Mouse (Mus musculus): ENCODE data around the gene Slc1a3. TPM values are rescaled to one million over a fixed set of nuclear protein-coding genes. Genes with fewer than 3 reads are reported as not detected.
A peak's percentile ranks its signal among the peaks of the same experiment; 100 is the strongest.

The Slc1a3 gene
- total RNA-seq (2021) = 10 to 100 TPM; 17.7 to 32.8 TPM
- long read RNA-seq, experiment 1, full-length matches to known transcripts = 27 of 30 reads
- long read RNA-seq, experiment 1, partial matches to known transcripts = 1 of 30 reads
- long read RNA-seq, experiment 1, other reads (novel, unspliced or antisense) = 2 of 30 reads
- long read RNA-seq, experiment 2, full-length matches to known transcripts = 23 of 32 reads
- long read RNA-seq, experiment 2, partial matches to known transcripts = 3 of 32 reads
- long read RNA-seq, experiment 2, other reads (novel, unspliced or antisense) = 6 of 32 reads

DNA sequence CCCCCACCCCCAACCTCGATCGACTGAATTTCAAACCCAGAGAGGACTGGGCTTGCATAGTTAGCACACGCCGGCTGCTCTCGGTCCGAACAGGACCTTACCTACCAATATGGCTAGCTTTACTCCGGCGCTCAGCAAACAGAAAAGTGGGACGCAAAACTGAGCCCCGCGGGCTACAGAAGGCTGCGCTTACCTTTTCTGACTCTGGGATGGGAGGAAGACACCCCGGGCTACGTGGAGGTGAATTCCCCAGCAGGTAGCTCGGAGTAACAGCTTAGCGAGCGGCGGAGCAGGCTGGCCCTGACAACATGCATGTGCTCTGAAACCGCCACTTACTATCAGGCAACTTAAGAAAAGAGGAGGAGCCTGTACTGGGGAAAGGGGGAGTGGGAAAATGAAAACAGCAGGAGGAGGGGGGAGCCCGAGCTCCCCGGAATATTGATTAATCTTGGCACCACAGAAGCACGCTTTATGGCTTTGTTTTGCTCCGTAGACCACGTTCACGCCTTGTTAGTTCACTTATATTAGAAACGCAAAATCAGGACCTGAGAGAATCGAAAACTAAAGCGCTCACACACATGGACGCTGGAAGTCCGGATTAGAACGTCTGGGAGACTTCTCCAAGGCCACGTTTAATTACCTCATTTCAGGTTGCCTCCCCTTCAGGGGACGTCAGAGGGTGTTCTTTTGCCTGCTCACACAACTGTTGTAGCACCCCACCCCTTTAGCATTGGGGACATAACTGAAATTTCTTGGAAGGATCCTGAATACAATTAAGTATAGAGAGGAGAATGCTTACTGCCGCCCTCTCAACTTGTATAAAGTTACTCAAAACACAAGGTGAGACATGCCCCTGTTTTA lies at the start of gene Slc1a3:
TSS of gene Slc1a3 (minus strand) at position 619 of the 861 bp plus-strand sequence.
- peak; percentile 23 to 31 for DNase-seq (ENCODE audit: low spot score in 2 of 2)

DNA sequence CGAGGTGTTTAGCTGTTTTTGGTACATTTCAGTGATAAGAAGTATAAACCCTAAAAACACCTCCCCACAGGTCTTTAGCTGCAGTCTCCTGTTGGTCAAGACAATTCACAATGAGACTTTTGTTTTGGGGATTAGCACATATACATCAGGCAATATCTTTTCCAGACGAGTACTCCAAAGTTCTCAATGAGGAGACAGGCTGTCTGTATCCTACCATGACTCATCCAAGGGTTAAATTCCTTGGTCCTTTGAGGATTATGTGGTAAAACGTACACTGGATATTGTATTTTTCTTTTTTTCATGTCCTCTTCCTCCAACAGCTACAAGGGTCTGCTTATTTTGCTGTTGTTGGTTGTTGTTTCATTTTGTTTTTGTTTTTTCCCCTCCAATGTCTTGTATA lies 48.5 kb upstream of the Slc1a3 start:
- no peak for DNase-seq (ENCODE audit: low spot score in 2 of 2)

DNA sequence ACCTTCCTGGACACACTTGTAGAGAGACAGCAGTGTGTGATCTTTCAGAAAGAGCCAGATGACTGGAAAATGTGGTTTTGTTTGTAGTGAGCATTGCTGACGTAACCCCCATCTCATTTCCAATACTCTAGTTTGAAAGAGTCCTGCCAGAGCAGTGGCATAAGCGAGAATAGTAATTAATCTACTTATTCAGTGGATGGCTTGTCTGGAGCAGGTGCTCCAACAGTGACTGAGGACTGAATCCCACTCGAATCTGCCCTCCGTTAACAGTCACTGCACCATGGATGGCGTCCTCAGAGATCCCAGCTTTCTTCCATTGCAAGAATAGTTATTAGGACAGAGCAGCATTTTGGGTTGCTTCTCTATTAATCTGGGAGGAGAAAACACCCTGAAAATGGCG lies 45.9 kb upstream of the Slc1a3 start:
- no peak for DNase-seq (ENCODE audit: low spot score in 2 of 2)

DNA sequence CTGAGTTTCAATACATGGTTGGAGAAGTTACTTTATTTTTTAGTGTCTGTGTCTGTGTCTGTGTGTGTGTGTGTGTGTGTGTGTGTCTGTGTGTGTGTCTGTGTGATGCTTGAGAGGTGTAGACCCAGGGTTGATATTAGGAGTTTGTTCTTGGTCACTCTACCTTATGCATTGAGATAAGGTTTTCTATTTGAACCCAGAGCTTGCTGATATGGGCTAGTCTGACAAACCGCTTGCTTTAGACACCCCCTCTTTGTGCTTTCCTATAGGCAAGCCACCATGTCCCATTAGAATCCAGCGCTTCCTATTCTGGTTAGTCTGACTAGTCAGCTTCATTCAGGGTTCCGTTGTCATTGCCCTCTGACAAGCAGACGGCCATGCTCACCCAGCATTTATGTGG lies 39.2 kb upstream of the Slc1a3 start:
- DNase-seq (ENCODE audit: low spot score in 2 of 2) = no peak

DNA sequence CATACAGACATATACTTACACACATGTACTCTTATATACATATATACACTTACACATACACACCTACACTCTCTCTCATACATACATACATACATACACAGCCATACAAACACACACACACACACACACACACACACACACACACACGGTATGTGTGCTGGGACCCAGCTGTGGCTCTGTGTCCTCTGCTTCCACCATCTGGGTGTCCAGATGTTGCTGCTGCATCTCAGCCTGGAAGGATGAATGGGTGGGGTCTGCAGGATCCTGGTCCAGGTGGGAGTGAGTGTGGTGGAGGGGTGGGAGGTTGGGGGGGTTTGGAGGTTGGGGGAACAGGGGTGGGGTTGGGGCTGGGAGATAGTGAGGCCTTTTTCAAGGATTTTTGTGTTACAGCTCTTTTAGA lies 38.2 kb upstream of the Slc1a3 start:
- no peak for DNase-seq (ENCODE audit: low spot score in 2 of 2)

DNA sequence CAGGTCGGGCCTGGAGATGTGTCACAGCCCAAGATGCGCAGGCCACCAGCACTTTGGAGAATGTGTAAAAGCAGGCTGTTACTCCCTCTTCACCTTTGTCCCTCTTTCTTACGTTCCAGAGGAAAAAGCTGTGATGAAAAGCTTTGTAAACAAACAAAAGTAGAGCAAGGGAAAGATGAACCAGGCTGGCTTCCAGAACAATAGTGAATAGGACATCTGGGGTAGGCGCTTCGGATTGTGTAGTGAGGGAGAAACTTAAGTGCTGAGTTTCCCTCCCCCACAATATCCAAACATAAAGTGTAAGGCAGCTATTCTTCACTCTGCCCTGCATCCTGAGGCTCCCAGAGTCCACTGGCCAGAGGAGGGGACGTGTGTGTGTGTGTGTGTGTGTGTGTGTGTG lies 31.0 kb upstream of the Slc1a3 start:
- DNase-seq (ENCODE audit: low spot score in 2 of 2) = no peak

DNA sequence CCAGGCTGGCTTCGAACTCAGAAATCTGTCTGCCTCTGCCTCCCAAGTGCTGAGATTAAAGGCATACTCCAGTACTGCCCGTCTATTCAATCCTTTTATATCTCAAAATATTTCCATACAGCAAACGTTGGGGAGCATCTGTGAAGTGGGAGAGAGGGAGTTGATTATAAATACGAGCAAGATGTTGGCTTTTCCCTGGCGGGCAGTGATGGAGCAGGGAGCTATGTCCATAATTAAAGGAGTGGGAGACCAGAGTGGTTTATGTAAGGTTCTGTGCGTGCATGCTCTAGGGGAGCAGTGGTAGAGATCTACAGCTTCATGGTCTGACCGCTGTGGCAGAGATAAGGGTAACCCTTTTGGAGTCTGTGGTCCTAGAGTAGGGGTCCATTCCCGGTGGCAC lies 30.2 kb upstream of the Slc1a3 start:
- no peak for DNase-seq (ENCODE audit: low spot score in 2 of 2)

DNA sequence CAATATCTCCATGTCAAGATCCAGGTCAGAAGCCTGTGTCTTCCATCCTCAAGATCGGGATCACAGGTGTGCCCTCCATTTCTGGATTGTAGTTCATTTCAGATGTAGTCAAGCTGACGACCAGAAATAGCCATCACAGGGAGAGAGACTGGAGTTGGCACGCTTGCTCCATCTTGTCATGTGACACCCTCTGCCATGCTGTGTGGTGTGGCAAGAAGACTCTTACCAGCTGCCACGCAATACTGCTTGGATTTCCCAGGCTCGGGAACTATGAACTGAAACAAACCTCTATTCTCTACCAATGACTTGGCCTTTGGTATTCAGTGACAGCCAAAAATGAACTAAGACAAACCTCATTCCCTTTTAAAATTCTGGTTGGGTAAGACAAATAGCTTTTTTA lies 27.6 kb upstream of the Slc1a3 start:
- no peak for DNase-seq (ENCODE audit: low spot score in 2 of 2)

DNA sequence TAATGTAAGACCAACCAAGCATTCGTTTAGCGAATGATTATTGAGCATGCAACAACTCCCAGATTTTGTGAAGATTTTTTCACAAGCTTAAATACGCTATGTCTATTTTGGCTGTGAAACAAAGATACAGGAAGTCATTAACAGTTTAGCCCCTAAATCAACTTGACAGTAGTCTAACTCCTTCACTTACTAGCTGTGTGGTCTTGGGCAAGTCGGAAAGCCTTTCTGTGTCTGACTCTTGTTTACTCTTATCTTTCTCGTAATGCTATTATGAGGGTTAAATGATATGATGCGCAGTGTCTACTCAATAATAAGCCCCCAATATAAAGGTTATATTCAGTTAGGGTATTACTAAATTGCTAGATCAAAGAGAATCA lies 23.8 kb upstream of the Slc1a3 start:
- DNase-seq (ENCODE audit: low spot score in 2 of 2) = no peak

DNA sequence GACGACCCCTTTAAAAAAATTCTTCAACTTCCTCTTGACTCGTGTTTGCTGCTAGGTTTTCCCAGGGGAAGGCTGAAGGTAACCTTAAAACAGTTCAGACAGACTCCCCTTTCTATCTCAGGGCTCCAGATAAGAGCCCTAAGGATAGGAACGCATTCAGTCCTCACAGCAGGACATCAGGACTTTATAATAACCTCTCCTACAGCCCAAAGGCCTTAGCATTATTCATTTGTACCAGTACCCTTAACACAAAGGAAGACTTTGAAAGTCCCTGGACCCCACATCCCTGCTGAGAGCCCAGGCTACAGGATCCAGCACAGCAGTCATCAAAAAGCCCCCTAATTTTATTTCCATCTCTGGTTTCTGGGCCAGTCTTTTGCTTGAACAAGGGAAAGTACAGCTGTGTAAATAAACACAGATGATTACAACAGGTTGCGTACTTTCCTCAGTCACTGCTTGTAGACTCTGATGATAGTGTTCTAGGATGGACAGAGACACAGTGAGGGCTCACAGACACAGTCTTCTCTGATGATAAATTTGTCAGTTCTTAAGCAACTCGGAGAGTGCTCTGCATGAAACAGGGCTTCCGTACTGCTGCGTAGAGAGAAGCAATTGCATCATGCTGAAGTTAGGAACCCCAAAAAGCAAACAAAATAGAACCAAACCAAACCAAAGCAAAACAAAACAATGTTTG lies 23.3 kb upstream of the Slc1a3 start:
- DNase-seq (ENCODE audit: low spot score in 2 of 2) = no peak

DNA sequence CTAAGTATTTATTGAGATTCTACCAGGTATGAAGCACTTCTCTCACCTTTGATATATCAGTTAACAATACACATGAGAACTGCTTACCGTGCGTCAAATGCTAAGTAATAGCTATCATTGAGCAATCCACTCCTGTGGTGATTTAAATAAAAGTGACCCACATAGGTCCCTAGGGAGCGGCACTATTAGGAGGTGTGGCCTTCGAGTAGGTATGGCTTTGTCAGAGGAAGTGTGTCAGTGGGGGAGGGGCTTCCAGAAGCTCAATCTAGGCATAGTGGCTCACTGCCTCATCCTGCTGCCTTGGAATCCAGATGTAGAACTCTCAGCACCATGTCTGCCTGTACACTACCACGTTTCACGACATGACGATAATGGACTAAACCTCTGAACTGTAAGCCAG lies 18.3 kb upstream of the Slc1a3 start:
- DNase-seq (ENCODE audit: low spot score in 2 of 2) = no peak

DNA sequence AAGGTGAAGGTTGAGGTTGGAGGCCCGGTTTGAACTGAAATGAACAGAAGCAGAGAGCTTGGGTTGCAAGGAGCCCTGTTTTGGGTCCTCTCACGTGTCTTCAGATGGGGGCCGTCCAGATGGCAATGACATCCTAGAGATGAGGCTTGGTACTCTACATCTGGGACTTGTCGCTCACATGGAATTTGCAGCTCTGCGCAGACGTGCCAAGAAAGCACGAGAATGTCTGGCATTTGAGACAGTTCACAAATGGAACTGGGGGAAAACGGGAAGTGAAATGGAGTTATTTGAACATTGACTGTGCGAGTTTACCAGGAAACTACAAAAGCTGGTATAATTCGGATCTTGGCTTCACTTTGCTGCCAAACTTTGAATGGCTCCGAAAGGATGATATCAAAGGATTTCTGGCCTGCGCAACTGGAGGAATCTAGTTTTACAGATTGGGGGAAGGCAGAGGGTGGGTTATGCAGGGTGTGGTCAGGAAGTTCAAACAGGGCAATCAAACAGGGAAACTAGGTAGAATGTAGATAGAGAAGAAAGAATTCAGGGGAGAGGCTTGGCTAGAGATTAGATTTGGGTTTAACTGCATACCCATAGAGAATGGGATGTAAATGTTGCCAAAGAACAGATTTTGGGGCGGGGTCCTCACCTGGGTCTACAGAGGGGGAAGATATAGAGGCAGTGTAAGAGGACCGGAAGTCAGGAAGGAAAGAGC lies 12.0 kb upstream of the Slc1a3 start:
- no peak for DNase-seq (ENCODE audit: low spot score in 2 of 2)

DNA sequence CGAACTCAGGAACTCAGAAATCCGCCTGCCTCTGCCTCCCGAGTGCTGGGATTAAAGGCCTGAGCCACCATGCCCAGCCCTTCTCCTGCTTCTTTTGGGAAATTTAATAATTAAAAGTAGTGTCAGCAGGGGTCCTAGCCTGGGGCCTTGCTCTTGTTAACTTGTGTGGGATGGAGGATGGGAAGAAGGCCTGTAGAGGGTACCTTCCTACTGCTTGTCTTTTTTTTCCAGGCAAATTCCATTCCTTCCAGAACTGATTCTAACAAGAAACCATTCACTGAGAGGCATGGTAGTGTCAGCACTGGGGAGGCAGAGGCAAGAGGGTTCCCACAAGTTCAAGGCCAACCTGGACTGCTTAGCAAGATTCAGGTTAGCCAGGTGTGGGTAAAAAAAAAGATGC lies 11.2 kb upstream of the Slc1a3 start:
- DNase-seq (ENCODE audit: low spot score in 2 of 2) = no peak

DNA sequence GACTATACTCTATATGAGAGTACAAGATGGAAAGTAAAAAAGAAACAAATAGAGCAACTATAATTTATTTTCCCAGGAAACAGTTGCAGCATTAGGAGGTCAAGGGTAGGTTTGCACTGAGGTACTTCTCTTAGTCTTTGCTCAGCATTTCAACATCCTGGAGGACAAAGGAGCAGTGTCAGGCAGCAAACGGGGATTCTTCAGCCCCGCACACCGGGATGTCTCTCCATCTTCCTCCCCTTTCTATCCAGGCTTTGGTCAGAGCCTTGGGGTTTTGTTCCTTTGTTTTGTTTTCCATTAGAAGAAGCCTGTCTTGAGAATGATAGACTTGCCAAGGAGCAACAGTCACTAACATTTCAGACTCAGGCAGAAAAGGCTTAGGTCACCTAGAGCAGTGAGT lies 10.4 kb upstream of the Slc1a3 start:
- no peak for DNase-seq (ENCODE audit: low spot score in 2 of 2)

DNA sequence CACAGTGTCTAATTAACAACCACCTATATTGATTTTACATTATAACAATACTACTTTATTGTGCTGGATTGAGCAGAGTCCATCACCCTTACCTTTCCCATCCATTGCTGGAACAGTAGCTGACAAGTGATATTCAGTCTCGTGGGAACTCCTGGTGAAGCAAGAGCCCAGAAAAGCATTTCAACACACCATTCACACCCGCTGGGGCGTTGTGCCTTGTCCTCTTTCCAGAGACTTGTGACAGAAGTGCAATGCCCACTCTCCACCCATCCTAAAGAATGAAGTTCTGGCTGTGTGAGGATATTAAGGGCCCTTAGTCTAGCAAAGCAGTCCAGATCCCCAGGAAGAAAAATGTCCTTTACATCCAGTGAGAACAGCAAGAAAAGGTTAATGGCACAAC lies 7.9 kb upstream of the Slc1a3 start:
- no peak for DNase-seq (ENCODE audit: low spot score in 2 of 2)

DNA sequence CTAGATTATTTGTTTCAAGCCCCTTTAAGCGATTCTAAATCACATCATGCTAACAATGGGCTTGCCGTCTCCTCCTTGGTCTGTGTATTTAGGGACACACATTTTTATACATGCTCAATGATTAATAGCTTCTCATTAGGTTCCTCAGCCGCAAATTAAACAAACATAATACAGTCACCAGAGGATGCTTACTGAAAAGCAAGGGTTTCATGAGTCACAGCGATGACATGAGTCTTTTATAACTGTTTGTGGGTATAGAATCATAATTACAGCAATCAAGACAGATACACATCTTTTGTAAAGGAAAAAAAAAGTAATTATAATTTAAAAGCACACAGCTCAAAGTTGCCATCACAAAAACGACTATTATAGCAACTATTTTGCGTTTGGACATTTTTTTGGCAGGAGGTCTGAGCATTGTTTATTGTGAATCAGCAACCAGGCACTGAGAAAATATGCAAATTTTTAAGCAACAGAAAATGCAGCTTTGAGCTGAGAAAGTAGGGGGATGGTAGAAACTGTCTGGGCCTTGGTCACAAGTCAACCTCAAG lies 6.5 kb upstream of the Slc1a3 start:
- no peak for DNase-seq (ENCODE audit: low spot score in 2 of 2)

DNA sequence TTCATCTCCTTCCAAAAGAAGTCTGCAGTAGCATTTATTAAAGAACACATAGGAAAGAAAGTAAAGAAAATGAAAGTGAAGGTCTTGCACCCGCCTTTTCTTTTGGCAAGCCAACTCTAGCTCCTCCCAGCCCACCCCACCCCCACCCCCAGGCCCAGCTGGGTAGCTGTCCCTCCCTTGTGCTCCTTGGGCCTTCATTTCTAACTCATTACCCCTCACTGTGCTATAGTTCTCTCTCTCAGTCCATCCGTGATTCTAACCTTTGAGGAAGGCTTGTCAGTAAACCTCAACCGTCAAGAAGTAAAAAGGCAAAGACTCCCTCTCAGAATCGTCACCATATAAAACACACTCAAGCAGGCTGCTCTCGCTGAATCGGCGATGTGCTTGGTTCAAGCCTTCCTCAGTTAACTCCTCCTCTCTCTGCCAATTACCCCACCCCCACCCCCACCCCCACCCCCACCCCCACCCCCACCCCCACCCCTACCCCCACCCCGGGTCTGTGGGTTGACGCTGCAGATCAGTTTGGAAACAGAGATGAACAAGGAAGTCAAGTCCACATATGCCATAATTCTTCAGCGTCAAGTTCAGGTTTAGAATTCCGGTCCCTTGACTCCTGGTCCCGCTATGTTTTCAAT lies 5.9 kb upstream of the Slc1a3 start:
- DNase-seq (ENCODE audit: low spot score in 2 of 2) = no peak

DNA sequence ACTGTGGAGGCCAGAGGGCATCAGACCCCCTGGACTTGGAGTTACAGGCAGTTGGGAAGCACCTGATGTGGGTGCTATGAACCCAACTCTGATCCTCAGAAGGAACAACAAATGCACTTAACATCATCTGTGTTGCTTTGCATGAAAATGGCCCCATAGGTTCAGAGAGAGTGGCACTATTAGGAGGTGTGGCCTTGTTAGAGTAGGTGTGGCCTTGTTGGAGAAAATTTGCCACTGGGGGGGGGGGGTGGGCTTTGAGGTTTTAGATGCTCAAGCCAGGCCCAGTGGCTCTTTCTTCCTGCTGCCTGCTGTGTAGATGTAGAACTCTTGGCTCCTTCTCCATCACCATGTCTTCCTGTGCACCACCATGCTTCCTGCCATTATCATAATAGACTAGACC lies 5.1 kb upstream of the Slc1a3 start:
- no peak for DNase-seq (ENCODE audit: low spot score in 2 of 2)

DNA sequence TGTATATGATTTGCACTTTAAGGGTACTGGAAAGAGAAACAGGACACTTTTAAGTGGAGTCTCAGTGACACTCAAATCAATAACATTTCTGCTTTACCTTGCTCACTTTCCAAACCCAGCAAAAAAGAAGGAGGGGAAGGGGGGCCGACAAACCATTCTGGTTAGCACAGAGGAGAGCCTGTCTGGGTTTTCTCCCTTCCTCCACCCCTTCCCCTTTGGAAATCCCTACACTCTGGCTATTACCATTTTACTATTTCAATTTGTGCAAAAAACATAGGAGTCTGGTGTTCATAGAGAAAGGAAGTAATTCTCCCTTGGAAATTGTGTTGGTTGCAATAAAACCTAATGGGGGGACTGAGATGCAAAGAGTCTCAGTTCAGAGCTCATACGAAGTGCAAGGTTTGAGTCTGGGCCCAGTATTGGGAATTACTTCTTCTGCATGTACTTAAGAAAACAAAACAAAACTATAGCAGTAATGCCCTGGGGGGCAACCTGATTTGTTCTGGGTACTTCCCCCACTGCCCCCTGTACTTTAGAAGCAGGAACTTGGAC lies 1.9 kb upstream of the Slc1a3 start:
- no peak for DNase-seq (ENCODE audit: low spot score in 2 of 2)

DNA sequence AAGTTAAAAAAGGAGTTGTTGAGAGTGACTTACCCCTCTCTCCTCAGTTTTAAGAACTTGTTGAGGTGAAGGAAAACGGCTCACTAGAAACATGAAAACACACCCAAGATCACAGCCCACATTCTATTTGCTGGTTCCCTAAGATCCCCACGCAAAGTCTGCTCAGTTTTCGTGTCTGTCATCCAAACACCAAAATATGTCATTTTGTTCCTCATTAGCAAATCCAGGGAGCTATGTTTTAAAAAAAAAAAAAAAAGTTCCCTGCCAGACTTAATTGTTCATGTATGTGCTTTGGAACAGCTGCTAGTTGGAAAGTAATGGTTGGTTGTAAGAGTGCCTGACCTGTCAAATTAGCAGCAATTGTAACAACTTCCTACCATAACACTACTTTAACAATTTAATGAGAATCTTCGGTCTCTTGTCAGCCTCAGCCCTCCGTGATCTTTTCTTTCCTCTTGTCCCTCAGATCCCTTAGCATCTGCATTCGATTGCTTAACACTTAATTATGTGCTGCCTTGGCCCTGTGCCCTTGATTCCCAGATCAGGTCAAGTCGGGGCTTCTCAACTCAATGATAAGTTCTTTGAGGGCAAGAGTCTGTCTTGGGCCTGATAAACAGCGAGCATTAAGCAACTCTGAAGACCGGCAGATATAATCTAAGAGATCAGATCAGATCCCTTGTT lies 1.2 kb upstream of the Slc1a3 start:
- DNase-seq (ENCODE audit: low spot score in 2 of 2) = no peak
